ENCODE assay signal across 8 mouse cellular contexts in the genomic region with DNA sequence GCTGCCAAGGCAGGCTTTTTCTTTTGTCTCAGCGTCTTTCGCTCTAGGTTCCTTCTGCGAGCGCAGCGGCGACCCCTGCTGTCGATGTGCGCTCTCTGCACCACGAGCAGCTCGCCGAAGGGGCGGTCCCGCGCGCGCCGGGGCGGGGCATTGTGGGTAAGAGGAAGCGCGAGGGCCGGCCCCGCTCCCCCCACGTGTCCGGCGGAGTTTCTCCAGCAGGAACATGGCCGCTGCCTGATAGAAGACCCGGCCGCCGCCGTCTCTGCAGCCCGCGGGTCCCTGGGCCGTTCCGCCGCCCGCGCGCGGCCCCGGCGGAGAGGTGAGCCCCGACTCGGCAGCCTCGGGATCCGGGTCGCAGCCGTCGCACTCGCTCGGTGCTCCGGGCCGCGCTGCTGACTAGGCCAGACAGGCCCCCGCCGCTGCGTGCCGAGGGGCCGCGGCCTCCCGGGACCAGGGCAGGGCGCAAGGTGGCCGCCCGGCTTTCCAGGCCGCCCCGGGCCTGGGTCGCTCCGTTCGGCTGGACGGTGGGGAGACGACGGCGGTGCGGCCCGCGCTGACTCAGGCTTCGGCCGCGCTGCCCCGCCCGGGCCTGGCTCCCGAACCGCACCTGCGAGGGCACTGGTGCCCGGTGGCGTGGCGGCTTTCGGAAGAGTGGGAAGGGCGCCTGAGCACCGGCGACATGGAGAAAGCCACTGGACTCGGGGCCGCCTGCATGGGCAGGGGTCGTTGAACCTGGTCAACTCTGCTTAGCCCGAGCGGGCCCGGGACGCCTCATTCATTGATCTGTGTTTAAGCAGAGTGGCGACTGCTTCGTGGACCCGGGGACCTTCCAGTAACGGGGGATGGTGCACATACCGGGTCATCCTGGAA. TPM values are rescaled to one million over a fixed set of nuclear protein-coding genes. Genes with fewer than 3 reads are reported as not detected.
A peak's percentile ranks its signal among the peaks of the same experiment; 100 is the strongest.
DNase-seq lines count a peak whose midpoint lies in the region; ATAC-seq and TF ChIP-seq lines count a peak whose summit lies in the region.

Gene Polr3e, plus strand, starts transcription at position 153 of the 870 bp plus-strand sequence.

- H3K4me3 ChIP-seq in E14TG2a.4 (replicated peaks; ENCODE audit: low read length) = peak within 1 kb of the TSS; percentile 94
- peak within 1 kb of the TSS; percentile 97 for H3K4me3 ChIP-seq in forebrain, embryonic 13.5 days
- H3K4me3 ChIP-seq in liver, postnatal 0 days (ENCODE audit: low read depth, low read length) = peak within 1 kb of the TSS; percentile 91
- H3K4me3 ChIP-seq in neural tube, embryonic 14.5 days (ENCODE audit: low read depth, low read length) = peak within 1 kb of the TSS; percentile 87

- peak within 1 kb of the TSS; percentile 85 for H3K27ac ChIP-seq in forebrain, embryonic 13.5 days
- H3K27ac ChIP-seq in liver, postnatal 0 days (ENCODE audit: low read depth) = peak within 1 kb of the TSS; percentile 90
- H3K27ac ChIP-seq in neural tube, embryonic 14.5 days (ENCODE audit: low read depth, low read length) = peak within 1 kb of the TSS; percentile 73

- peak; percentile 11; the same call in 1 of the 2 replicates for TF ChIP-seq CTCF in E14TG2a.4 (conservative IDR thresholded peaks at IDR 0.05; ENCODE audit: low read length)
- TF ChIP-seq CTCF in liver, postnatal 0 days (IDR thresholded peaks at IDR 0.05; ENCODE audit: low read depth) = peak; percentile 98

- intact Hi-C loops in heart, postnatal 10 days (cut with DNase I) = loop anchor here (1.0 to 10.0 kb wide), 5 partner anchors 76 to 283 kb away; partner anchors contain the start of genes Eef2k, Mosmo, Pdzd9 and Uqcrc2

- H3K27me3 ChIP-seq in E14TG2a.4 (ENCODE audit: insufficient read depth, low read length) = no peaks in the 10 kb centered on the region
- H3K27me3 ChIP-seq in forebrain, embryonic 13.5 days = no peaks in the 10 kb centered on the region
- H3K27me3 ChIP-seq in liver, postnatal 0 days (ENCODE audit: insufficient read depth, low read length) = no peaks in the 10 kb centered on the region
- H3K27me3 ChIP-seq in neural tube, embryonic 14.5 days (ENCODE audit: control insufficient read depth, insufficient read depth, low read length) = no peaks in the 10 kb centered on the region

- DNase-seq in c-Kit-positive CD71-positive TER-119-positive erythroid progenitor cells, embryonic 14.5 days (ENCODE audit: low spot score) = peak; percentile 99
- peak; percentile 100 for DNase-seq in heart, postnatal 10 days
- DNase-seq in large intestine, adult 2 months (ENCODE audit: low read depth, low spot score) = peak; percentile 92
- peak; percentile 100 for DNase-seq in liver, postnatal 0 days
- peak; percentile 100 for DNase-seq in testis, postnatal 10 days (ENCODE audit: low spot score)

- peak; percentile 95 for ATAC-seq in forebrain, embryonic 13.5 days
- ATAC-seq in liver, postnatal 0 days = peak; percentile 94
- peak; percentile 93 for ATAC-seq in neural tube, embryonic 14.5 days (ENCODE audit: low read depth)

- peaks cover 67% of the 10 kb centered on the region for H3K4me1 ChIP-seq in E14TG2a.4 (replicated peaks; ENCODE audit: low read depth, low read length)
- H3K4me1 ChIP-seq in forebrain, embryonic 13.5 days = peaks cover 18% of the 10 kb centered on the region
- H3K4me1 ChIP-seq in liver, postnatal 0 days (ENCODE audit: insufficient read depth) = 0 out of 2 replicates have a peak, but pooled peaks cover 5% of the 10 kb centered on the region
- no peaks in the 10 kb centered on the region for H3K4me1 ChIP-seq in neural tube, embryonic 14.5 days (ENCODE audit: control insufficient read depth, insufficient read depth, low read length)

- TF ChIP-seq EP300 in liver, postnatal 0 days (IDR thresholded peaks at IDR 0.05; ENCODE audit: low read depth) = no peak

- peak within 1 kb of the TSS; percentile 92 for H3K9ac ChIP-seq in forebrain, embryonic 13.5 days
- peak within 1 kb of the TSS; percentile 89 for H3K9ac ChIP-seq in liver, postnatal 0 days (replicated peaks)
- H3K9ac ChIP-seq in neural tube, embryonic 14.5 days (replicated peaks; ENCODE audit: low read depth, low read length) = peak within 1 kb of the TSS; percentile 83

- no peaks in the 10 kb centered on the region for H3K9me3 ChIP-seq in E14TG2a.4 (ENCODE audit: low read length)
- H3K9me3 ChIP-seq in forebrain, embryonic 13.5 days (replicated peaks) = no peaks in the 10 kb centered on the region
- H3K9me3 ChIP-seq in liver, postnatal 0 days (ENCODE audit: low read length) = no peaks in the 10 kb centered on the region
- H3K9me3 ChIP-seq in neural tube, embryonic 14.5 days (ENCODE audit: control insufficient read depth, low read length) = no peaks in the 10 kb centered on the region

- peaks cover 34% of the 10 kb centered on the region for H3K36me3 ChIP-seq in E14TG2a.4 (ENCODE audit: insufficient read depth, low read length)
- H3K36me3 ChIP-seq in forebrain, embryonic 13.5 days (ENCODE audit: poor library complexity, severe bottlenecking) = 0 out of 2 replicates have a peak, but pooled peaks cover under 1% of the 10 kb centered on the region
- H3K36me3 ChIP-seq in liver, postnatal 0 days (replicated peaks; ENCODE audit: insufficient read depth, low read length) = peaks cover 3% of the 10 kb centered on the region; the same call in 1 of the 2 replicates
- no peaks in the 10 kb centered on the region for H3K36me3 ChIP-seq in neural tube, embryonic 14.5 days (ENCODE audit: control insufficient read depth, insufficient read depth, low read length)

- WGBS in forebrain, embryonic 13.5 days = under 1% methylated on average over 91 of the region's 102 CpGs
- under 1% methylated on average over 101 of the region's 102 CpGs for WGBS in large intestine, adult 2 months
- WGBS in liver, postnatal 0 days (ENCODE audit: insufficient replicate concordance) = under 1% methylated on average over 96 of the region's 102 CpGs
- under 1% methylated on average over 93 of the region's 102 CpGs for WGBS in neural tube, embryonic 14.5 days

- peak within 1 kb of the TSS; percentile 82 for H3K4me2 ChIP-seq in forebrain, embryonic 13.5 days
- H3K4me2 ChIP-seq in liver, postnatal 0 days (ENCODE audit: low read depth, low read length) = peak within 1 kb of the TSS; percentile 86
- H3K4me2 ChIP-seq in neural tube, embryonic 14.5 days (ENCODE audit: low read depth, low read length) = peak within 1 kb of the TSS; percentile 66

RNA-seq across cellular contexts. Expression of gene Polr3e, which starts in this region (rescaled TPM):
- 27.1 and 30.1 TPM in 2 replicates for polyA plus RNA-seq in forebrain, embryonic 13.5 days (2015; fragmentation: Nextera tagmentation; extraction: Ambion mirVana)
- 10 to 100 TPM; 15.1 to 15.4 TPM for total RNA-seq in heart, postnatal 10 days (2021)
- 14.6 and 17.1 TPM in 2 replicates for polyA plus RNA-seq in large intestine, adult 2 months (2012; rRNA removed)
- 8.5 and 9.3 TPM in 2 replicates for polyA plus RNA-seq in liver, postnatal 0 days (2015; fragmentation: Nextera tagmentation; extraction: Ambion mirVana)
- 14.5 and 16.2 TPM in 2 replicates for polyA plus RNA-seq in neural tube, embryonic 14.5 days (2014; fragmentation: Nextera tagmentation; extraction: Ambion mirVana)

Comparison
In these comparisons a context has a peak if more than half of its experiments do, and no peak if none do; other contexts are left out.
1. Peak in every context shown above with its lines: DNase-seq, ATAC-seq, H3K4me3 ChIP-seq and H3K27ac ChIP-seq.